Mouse (Mus musculus) MEL (cell line): Measurements from ENCODE around the gene Emsy. TPM values are rescaled to one million over a fixed set of nuclear protein-coding genes. Genes with fewer than 3 reads are reported as not detected.

Experiments
- DNase-seq: peaks from one replicate; pipeline ENCODE4 v3.0.0; 2011; ENCODE audit warnings: low read depth, low spot score
- H3K27ac ChIP-seq: 2 replicates; pipeline ENCODE4 v1.5.1; 2012; ENCODE audit warnings: low read depth, mild to moderate bottlenecking, control low read depth, low read length, moderate library complexity; ENCODE audit not compliant: control insufficient read depth
- H3K27me3 ChIP-seq, 2 experiments: fragments of 150-350 bp in 1 of 2; sonication (generic) in 1 of 2; 2 replicates each; pipeline ENCODE4 v1.6.1; 2012; ENCODE audit warnings: low read length in 2 of 2, mild to moderate bottlenecking in 2 of 2, improper control_type of control experiment in 1 of 2, moderate library complexity in 1 of 2; ENCODE audit not compliant: insufficient read depth in 2 of 2, control insufficient read depth in 1 of 2
- H3K36me3 ChIP-seq, 2 experiments: 2 replicates each; pipeline ENCODE4 v1.6.1; 2012 to 2014; ENCODE audit warnings: low read length in 2 of 2, improper control_type of control experiment in 1 of 2, inconsistent platforms in 1 of 2, mild to moderate bottlenecking in 1 of 2; ENCODE audit not compliant: insufficient read depth in 2 of 2, control insufficient read depth in 1 of 2
- H3K4me1 ChIP-seq, 2 experiments: fragments of 150-350 bp in 1 of 2; sonication (generic) in 1 of 2; 2 replicates each; pipeline ENCODE4 v1.6.1; 2012; ENCODE audit warnings: low read length in 2 of 2, improper control_type of control experiment in 1 of 2, mild to moderate bottlenecking in 1 of 2; ENCODE audit not compliant: insufficient read depth in 2 of 2, control insufficient read depth in 1 of 2
- H3K4me3 ChIP-seq, 2 experiments: fragments of 150-350 bp in 1 of 2; sonication (generic) in 1 of 2; 2 replicates each; pipeline ENCODE4 v1.5.1; 2012; ENCODE audit warnings: low read depth in 2 of 2, low read length in 2 of 2, mild to moderate bottlenecking in 2 of 2, moderate library complexity in 2 of 2, control low read depth in 1 of 2, improper control_type of control experiment in 1 of 2; ENCODE audit not compliant: control insufficient read depth in 1 of 2, insufficient read depth in 1 of 2
- H3K79me2 ChIP-seq: 2 replicates; pipeline ENCODE4 v1.6.1; 2012; ENCODE audit warnings: mild to moderate bottlenecking, low read length, moderate library complexity; ENCODE audit not compliant: control insufficient read depth, poor library complexity, insufficient read depth
- H3K9ac ChIP-seq: 2 replicates; pipeline ENCODE4 v1.6.1; 2012; ENCODE audit warnings: low read depth, mild to moderate bottlenecking, control low read depth, low read length, moderate library complexity; ENCODE audit not compliant: control insufficient read depth, poor library complexity, severe bottlenecking
- H3K9me3 ChIP-seq: fragments of 150-350 bp; sonication (generic); replicated peaks from 2 replicates; pipeline ENCODE4 v1.6.1; 2012; ENCODE audit warnings: mild to moderate bottlenecking, low read length, improper control_type of control experiment, moderate library complexity; ENCODE audit not compliant: insufficient read depth
- BHLHE40 ChIP-seq: IDR thresholded peaks from 2 replicates; pipeline ENCODE4 v1.6.1; 2012; ENCODE audit warnings: low read depth, mild to moderate bottlenecking, inconsistent platforms, low read length, improper control_type of control experiment, borderline replicate concordance
- CHD1 ChIP-seq: IDR thresholded peaks from 2 replicates; pipeline ENCODE4 v1.6.1; 2012; ENCODE audit warnings: low read depth, mild to moderate bottlenecking, inconsistent platforms, low read length, improper control_type of control experiment
- E2F4 ChIP-seq: IDR thresholded peaks from 2 replicates; pipeline ENCODE4 v1.6.1; 2011; ENCODE audit warnings: low read depth, low read length, improper control_type of control experiment, borderline replicate concordance
- ELF1 ChIP-seq: IDR thresholded peaks from 2 replicates; pipeline ENCODE4 v1.6.1; 2014; ENCODE audit warnings: low read depth, mild to moderate bottlenecking, inconsistent platforms, low read length, improper control_type of control experiment, moderate library complexity
- GABPA ChIP-seq: IDR thresholded peaks from 2 replicates; pipeline ENCODE4 v1.6.1; 2012; ENCODE audit warnings: low read depth, mild to moderate bottlenecking, inconsistent platforms, low read length, improper control_type of control experiment, moderate library complexity
- MAX ChIP-seq: IDR thresholded peaks from 2 replicates; pipeline ENCODE4 v1.6.1; 2011; ENCODE audit warnings: low read length, improper control_type of control experiment
- MXI1 ChIP-seq: IDR thresholded peaks from 2 replicates; pipeline ENCODE4 v1.6.1; 2011; ENCODE audit warnings: mild to moderate bottlenecking, low read depth, low read length, improper control_type of control experiment
- MYC ChIP-seq: IDR thresholded peaks from 2 replicates; pipeline ENCODE4 v1.6.1; 2011; ENCODE audit warnings: low read depth, mild to moderate bottlenecking, low read length, improper control_type of control experiment, moderate library complexity
- NRF1 ChIP-seq: IDR thresholded peaks from 2 replicates; pipeline ENCODE4 v1.6.1; 2014; ENCODE audit warnings: low read depth, mild to moderate bottlenecking, inconsistent platforms, low read length, improper control_type of control experiment, moderate library complexity; ENCODE audit not compliant: poor library complexity, insufficient read depth, severe bottlenecking
- POLR2A ChIP-seq, 2 experiments: IDR thresholded peaks; 2 replicates each; pipeline ENCODE4 v1.6.1; 2011 to 2012; ENCODE audit warnings: low read length in 2 of 2, mild to moderate bottlenecking in 2 of 2, control low read depth in 1 of 2, improper control_type of control experiment in 1 of 2, low read depth in 1 of 2, moderate library complexity in 1 of 2; ENCODE audit not compliant: control insufficient read depth in 1 of 2, insufficient read depth in 1 of 2, poor library complexity in 1 of 2
- POLR2AphosphoS2 ChIP-seq: IDR thresholded peaks from 2 replicates; pipeline ENCODE4 v1.6.1; 2011; ENCODE audit warnings: low read length, improper control_type of control experiment
- SIN3A ChIP-seq: IDR thresholded peaks from 2 replicates; pipeline ENCODE4 v1.6.1; 2012; ENCODE audit warnings: low read length, improper control_type of control experiment, inconsistent platforms
- SMC3 ChIP-seq: IDR thresholded peaks from 2 replicates; pipeline ENCODE4 v1.6.1; 2011; ENCODE audit warnings: low read depth, low read length, improper control_type of control experiment
- TBP ChIP-seq: IDR thresholded peaks from 2 replicates; pipeline ENCODE4 v1.8.0; 2011; ENCODE audit warnings: low read depth, low read length, improper control_type of control experiment
- TCF12 ChIP-seq: IDR thresholded peaks from 2 replicates; pipeline ENCODE4 v1.6.1; 2014; ENCODE audit warnings: low read depth, mild to moderate bottlenecking, inconsistent platforms, low read length, improper control_type of control experiment, moderate library complexity
- ZC3H11A ChIP-seq: IDR thresholded peaks from 2 replicates; pipeline ENCODE4 v1.6.1; 2012; ENCODE audit warnings: low read depth, mild to moderate bottlenecking, inconsistent platforms, low read length, improper control_type of control experiment
- ZMIZ1 ChIP-seq: IDR thresholded peaks from 2 replicates; pipeline ENCODE4 v1.6.1; 2012; ENCODE audit warnings: low read depth, mild to moderate bottlenecking, inconsistent platforms, low read length, improper control_type of control experiment, moderate library complexity
- ZNF384 ChIP-seq: IDR thresholded peaks from 2 replicates; pipeline ENCODE4 v1.6.1; 2012; ENCODE audit warnings: low read depth, mild to moderate bottlenecking, inconsistent platforms, low read length, improper control_type of control experiment
- polyA plus RNA-seq, 2 experiments: library from polyadenylated mRNA; stranded (reverse) in 1 of 2; unstranded in 1 of 2; fragments of >175 nt in 1 of 2; fragments of >200 nt in 1 of 2; gene quantifications; 2 replicates each; pipeline versions ENCODE4 v1.2.1 to v1.2.4; 2012; ENCODE audit warnings: low replicate concordance in 2 of 2, low read depth in 1 of 2; ENCODE audit not compliant: insufficient read length in 2 of 2, insufficient read depth in 1 of 2, missing spikeins in 1 of 2
- total RNA-seq: library from RNA; depleted of rRNA; stranded (reverse); fragments of 300-350 nt; gene quantifications from 2 replicates; pipeline ENCODE4 v1.2.3, GENCODE M21; 2012

The Emsy gene
- total and polyA plus RNA-seq, 3 experiments, result 10.2 to 24.1 TPM; not detected in 1

- Histone ChIP-seq H3K27ac (no peak overlapping the region), H3K36me3 (no peaks in the 10 kb centered on the region), H3K4me1 (no peaks in the 10 kb centered on the region), H3K9me3 (no peaks in the 10 kb centered on the region), H3K79me2 (no peaks in the 10 kb centered on the region), H3K9ac (no peak overlapping the region), H3K27me3 (no peaks in the 10 kb centered on the region; a peak in 1 of 4 replicates), H3K4me3 (no peak overlapping the region)
- no peak for DNase-seq
- no peak for TF ChIP-seq BHLHE40
- TF ChIP-seq SIN3A, result no peak
- no peak for TF ChIP-seq ZMIZ1
- no peak for TF ChIP-seq POLR2A (IDR thresholded peaks at IDR 0.05; ENCODE audit: control insufficient read depth in 1 of 2, insufficient read depth in 1 of 2, low read depth in 1 of 2, low read length in 2 of 2, poor library complexity in 1 of 2)
- no peak for TF ChIP-seq SMC3
- TF ChIP-seq MYC, result no peak
- no peak for TF ChIP-seq CHD1
- TF ChIP-seq NRF1, result no peak
- TF ChIP-seq TBP, result no peak
- TF ChIP-seq GABPA, result no peak
- TF ChIP-seq POLR2AphosphoS2, result no peak
- TF ChIP-seq ZC3H11A, result no peak
- no peak for TF ChIP-seq E2F4
- no peak for TF ChIP-seq MAX
- no peak for TF ChIP-seq ZNF384
Measured at GRCm38 (mm10) chr7:98581266-98581665, 75.3 kb downstream of the Emsy start.

GRCm38 (mm10) chr7:98580441-98580840 lies 76.1 kb downstream of the Emsy start:
- DNase-seq, result no peak
- no peak overlapping the region for H3K9ac ChIP-seq
- no peak overlapping the region for H3K27ac ChIP-seq
- H3K27me3 ChIP-seq, result no peaks in the 10 kb centered on the region; a peak in 1 of 4 replicates
- no peaks in the 10 kb centered on the region for H3K36me3 ChIP-seq
- TF ChIP-seq GABPA (no peak), NRF1 (no peak), SIN3A (no peak), TCF12 (no peak), ELF1 (no peak), ZC3H11A (no peak), MXI1 (no peak)
- no peaks in the 10 kb centered on the region for H3K9me3 ChIP-seq
- no peak overlapping the region for H3K4me3 ChIP-seq
- no peaks in the 10 kb centered on the region for H3K79me2 ChIP-seq
- H3K4me1 ChIP-seq, result no peaks in the 10 kb centered on the region
